Mouse (Mus musculus): Measurements from ENCODE around the gene AC134908.4.

GRCm38 (mm10) chr17:25791843-25792527 is 3.5 kb downstream of the AC134908.4 start:
- TF ChIP-seq MAFK (IDR thresholded peaks at IDR 0.05; ENCODE audit: insufficient read depth, low read depth, low read length) = no peak
- peak; percentile 50; the same call in 1 of the 2 replicates for TF ChIP-seq CHD2 (IDR thresholded peaks at IDR 0.05; ENCODE audit: low read depth, low read length)
- no peak for TF ChIP-seq ZC3H11A (IDR thresholded peaks at IDR 0.05; ENCODE audit: borderline replicate concordance, low read depth, low read length)

Measured in ES-E14 (cell line).